Mouse (Mus musculus) myocyte (in vitro differentiated cells): ENCODE results near the gene Fubp1.

Experiments
- CEBPB ChIP-seq: IDR thresholded peaks from 2 replicates; pipeline ENCODE4 v1.6.1; 2011; ENCODE audit warnings: mild to moderate bottlenecking, moderate library complexity; ENCODE audit not compliant: poor library complexity, insufficient read depth, severe bottlenecking
- E2F4 ChIP-seq: IDR thresholded peaks from one replicate; pipeline ENCODE4 v1.6.1; 2011; ENCODE audit warnings: mild to moderate bottlenecking, control low read depth, moderate library complexity; ENCODE audit not compliant: insufficient read depth
- MAX ChIP-seq: IDR thresholded peaks from one replicate; pipeline ENCODE4 v1.6.1; 2011; ENCODE audit warnings: low read depth, mild to moderate bottlenecking, control low read depth
- MYOD1 ChIP-seq, 3 experiments: IDR thresholded peaks; one replicate each; pipeline ENCODE4 v1.6.1; 2011; ENCODE audit warnings: control low read depth in 2 of 3, low read depth in 2 of 3, mild to moderate bottlenecking in 2 of 3, moderate library complexity in 1 of 3; ENCODE audit not compliant: insufficient read length in 2 of 3, control insufficient read depth in 1 of 3
- MYOG ChIP-seq, 3 experiments: IDR thresholded peaks; one replicate each; pipeline ENCODE4 v1.6.1; 2011; ENCODE audit warnings: control low read depth in 2 of 3, low read depth in 2 of 3, mild to moderate bottlenecking in 2 of 3; ENCODE audit not compliant: insufficient read length in 2 of 3, control insufficient read depth in 1 of 3, insufficient read depth in 1 of 3
- POLR2A ChIP-seq: IDR thresholded peaks from one replicate; pipeline ENCODE4 v1.6.1; 2011; ENCODE audit warnings: low read depth, mild to moderate bottlenecking, control low read depth, moderate library complexity; ENCODE audit not compliant: insufficient read length
- POLR2AphosphoS2 ChIP-seq: IDR thresholded peaks from one replicate; pipeline ENCODE4 v1.6.1; 2011; ENCODE audit warnings: low read depth, control low read depth; ENCODE audit not compliant: insufficient read length
- REST ChIP-seq: IDR thresholded peaks from one replicate; pipeline ENCODE4 v1.6.1; 2011; ENCODE audit warnings: mild to moderate bottlenecking, control low read depth, moderate library complexity; ENCODE audit not compliant: insufficient read depth, insufficient read length
- SRF ChIP-seq: IDR thresholded peaks from one replicate; pipeline ENCODE4 v1.6.1; 2011; ENCODE audit warnings: low read depth; ENCODE audit not compliant: control insufficient read depth, insufficient read length
- TCF12 ChIP-seq: IDR thresholded peaks from one replicate; pipeline ENCODE4 v1.6.1; 2011; ENCODE audit warnings: mild to moderate bottlenecking, control low read depth; ENCODE audit not compliant: poor library complexity, insufficient read depth, severe bottlenecking
- TCF3 ChIP-seq: IDR thresholded peaks from one replicate; pipeline ENCODE4 v1.6.1; 2011; ENCODE audit warnings: low read depth, control low read depth; ENCODE audit not compliant: insufficient read length
- USF1 ChIP-seq: IDR thresholded peaks from one replicate; pipeline ENCODE4 v1.6.1; 2011; ENCODE audit warnings: low read depth, mild to moderate bottlenecking, control low read depth, moderate library complexity

- TF ChIP-seq SRF (no peak), POLR2A (no peak), MAX (no peak), MYOG (IDR thresholded peaks at IDR 0.05; ENCODE audit: control insufficient read depth in 1 of 3, insufficient read depth in 1 of 3, insufficient read length in 2 of 3, low read depth in 2 of 3) (no peak), TCF12 (no peak), CEBPB (no peak), USF1 (no peak), E2F4 (no peak), REST (no peak), POLR2AphosphoS2 (peak; percentile 31), TCF3 (no peak), MYOD1 (IDR thresholded peaks at IDR 0.05; ENCODE audit: control insufficient read depth in 1 of 3, insufficient read length in 2 of 3, low read depth in 2 of 3) (no peak)
Measured at GRCm38 (mm10) chr3:152245273-152245910, 35.2 kb downstream of the Fubp1 start.
